Mouse (Mus musculus) embryonic facial prominence, embryonic 14.5 days (tissue): Measurements from ENCODE around the gene Scin. TPM values are rescaled to one million over a fixed set of nuclear protein-coding genes. Genes with fewer than 3 reads are reported as not detected.

ENCODE experiments used
- ATAC-seq: fragments of 200-750 bp; cut with Nextera tagmentation; 2 replicates; pipeline ENCODE4 v1.8.0; 2017; ENCODE audit warnings: low read depth, moderate number of reproducible peaks, moderate TSS enrichment
- DNase-seq: peaks from one replicate; pipeline ENCODE4 v3.0.0-alpha.2; 2015; ENCODE audit warnings: low spot score
- H3K27ac ChIP-seq: fragments of 300-500 bp; sonication (generic); replicated peaks from 2 replicates; pipeline ENCODE4 v1.5.1; 2014; ENCODE audit warnings: low read depth, mild to moderate bottlenecking, low read length, moderate library complexity
- H3K27me3 ChIP-seq: fragments of 300-500 bp; sonication (generic); replicated peaks from 2 replicates; pipeline ENCODE4 v1.6.1; 2014; ENCODE audit warnings: low read length; ENCODE audit not compliant: control insufficient read depth, insufficient read depth
- H3K36me3 ChIP-seq: fragments of 300-500 bp; sonication (generic); 2 replicates; pipeline ENCODE4 v1.6.1; 2014; ENCODE audit warnings: low read length, mixed read lengths; ENCODE audit not compliant: control insufficient read depth, insufficient read depth
- H3K4me1 ChIP-seq: fragments of 300-500 bp; sonication (generic); 2 replicates; pipeline ENCODE4 v1.6.1; 2014; ENCODE audit warnings: antibody characterized with exemption, low read length; ENCODE audit not compliant: control insufficient read depth, insufficient read depth
- H3K4me2 ChIP-seq: fragments of 300-500 bp; sonication (generic); 2 replicates; pipeline ENCODE4 v1.6.1; 2014; ENCODE audit warnings: low read depth, mild to moderate bottlenecking, low read length, moderate library complexity, mixed read lengths
- H3K4me3 ChIP-seq: fragments of 300-500 bp; sonication (generic); 2 replicates; pipeline ENCODE4 v1.5.1; 2014; ENCODE audit warnings: low read depth, mild to moderate bottlenecking, low read length
- H3K9ac ChIP-seq: fragments of 300-500 bp; sonication (generic); 2 replicates; pipeline ENCODE4 v1.6.1; 2014; ENCODE audit warnings: low read depth, mild to moderate bottlenecking, low read length, moderate library complexity, mixed read lengths
- H3K9me3 ChIP-seq: fragments of 300-500 bp; sonication (generic); 2 replicates; pipeline ENCODE4 v1.6.1; 2016; ENCODE audit warnings: low read length; ENCODE audit not compliant: control insufficient read depth
- WGBS: fragments of 180-500 bp; shearing (Covaris S2); extraction: QIAGEN DNeasy Blood & Tissue Kit; methylation state at CpG from one replicate; pipeline ENCODE4 v1.1.7; 2014; 5-methylcytosine and 5-hydroxymethylcytosine counted together
- polyA plus RNA-seq: library from polyadenylated mRNA; unstranded; fragments of >200 nt; fragmentation: Nextera tagmentation; extraction: Ambion mirVana; gene quantifications from 2 replicates; pipeline ENCODE4 v1.2.1, GENCODE M21; 2014

Scin gene
- polyA plus RNA-seq, 1 experiment from 2014 or later = 4.7 TPM

DNA sequence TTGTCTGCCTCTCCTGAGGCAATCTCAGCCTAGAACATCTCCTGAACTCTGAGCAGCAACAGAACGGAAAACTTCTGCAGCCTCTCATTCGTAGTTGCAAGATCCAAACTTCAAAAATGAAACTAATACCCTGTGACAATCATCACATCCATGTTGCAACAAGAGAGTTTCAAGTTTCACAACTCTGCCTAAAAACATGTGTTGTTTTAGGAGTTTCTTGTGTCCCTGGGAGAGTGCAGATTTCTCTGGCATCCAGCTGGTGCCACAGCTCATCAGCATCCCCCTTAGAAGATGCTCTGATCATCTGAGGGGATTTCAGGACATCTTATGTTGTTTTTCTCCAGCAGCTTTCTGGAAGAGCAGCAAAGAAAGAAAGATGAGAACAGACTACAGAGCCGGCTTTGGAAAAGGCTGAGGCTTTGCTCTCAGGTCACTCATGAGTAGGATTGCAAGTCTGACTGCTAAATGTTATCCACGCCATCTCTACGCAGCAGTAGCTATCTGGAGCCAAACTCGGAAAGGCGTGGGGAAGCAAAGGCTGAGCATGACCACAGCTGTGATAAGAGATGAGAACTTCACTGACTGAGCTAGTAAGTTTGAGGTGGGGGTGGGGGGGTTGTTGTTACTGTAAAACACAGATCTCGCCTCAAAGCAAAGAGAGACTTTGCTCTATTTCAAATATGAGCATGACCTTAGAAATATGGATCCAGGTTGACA, 18.5 kb upstream of the Scin start:
- Histone ChIP-seq H3K27me3 (no peaks in the 10 kb centered on the region), H3K4me2 (no peak overlapping the region), H3K9ac (no peak overlapping the region), H3K27ac (no peak overlapping the region; the same call in 1 of the 2 replicates), H3K4me1 (0 out of 2 replicates have a peak, but pooled peaks cover 3% of the 10 kb centered on the region), H3K36me3 (no peaks in the 10 kb centered on the region), H3K9me3 (no peaks in the 10 kb centered on the region), H3K4me3 (no peak overlapping the region)
- 45% methylated on average over 8 of the region's 8 CpGs for WGBS
- no peak; the same call in 1 of the 2 replicates for ATAC-seq
- DNase-seq = peak; percentile 82

DNA sequence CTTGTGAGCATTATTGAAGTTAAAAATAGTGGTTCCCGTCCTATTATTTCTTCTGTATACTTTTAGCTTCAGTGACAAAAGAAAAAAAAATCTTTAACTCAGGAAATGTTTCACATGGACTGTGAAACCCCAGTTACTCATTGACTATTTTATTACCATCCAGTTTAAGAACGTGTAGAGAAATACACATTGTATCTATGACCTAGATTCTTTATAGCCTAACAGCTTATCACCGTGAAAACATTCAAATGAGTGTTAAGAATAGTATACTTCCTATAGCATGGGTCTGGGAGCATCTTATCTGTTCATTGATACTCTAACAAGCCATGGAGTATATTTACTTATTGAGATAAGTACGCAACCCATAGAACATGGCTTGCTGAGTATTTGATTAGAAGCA, 13.3 kb upstream of the Scin start:
- Histone ChIP-seq H3K27ac (no peak overlapping the region), H3K4me1 (no peaks in the 10 kb centered on the region), H3K27me3 (no peaks in the 10 kb centered on the region), H3K4me3 (no peak overlapping the region), H3K9ac (no peak overlapping the region), H3K4me2 (no peak overlapping the region), H3K36me3 (no peaks in the 10 kb centered on the region), H3K9me3 (no peaks in the 10 kb centered on the region)
- WGBS = 83% methylated on average over 4 of the region's 4 CpGs
- ATAC-seq = no peak
- no peak for DNase-seq

GRCm38 (mm10) chr12:40146510-40146909, 12.5 kb upstream of the Scin start:
- no peak for ATAC-seq

GRCm38 (mm10) chr12:40140706-40141105, 6.7 kb upstream of the Scin start:
- H3K27ac ChIP-seq = no peak overlapping the region
- DNase-seq (no peak), ATAC-seq (no peak)
- WGBS = 65% methylated on average over 5 of the region's 5 CpGs
- H3K4me3 ChIP-seq = no peak overlapping the region
- H3K27me3 ChIP-seq = no peaks in the 10 kb centered on the region
- H3K9ac ChIP-seq = no peak overlapping the region
- H3K4me1 ChIP-seq = no peaks in the 10 kb centered on the region
- H3K4me2 ChIP-seq = no peak overlapping the region
- H3K36me3 ChIP-seq = no peaks in the 10 kb centered on the region
- no peaks in the 10 kb centered on the region for H3K9me3 ChIP-seq

More at GRCm38 (mm10) chr12:40146510-40146909, 12.5 kb upstream of the Scin start:
- Histone ChIP-seq H3K27me3 (no peaks in the 10 kb centered on the region), H3K4me1 (no peaks in the 10 kb centered on the region), H3K9me3 (no peaks in the 10 kb centered on the region), H3K4me2 (no peak overlapping the region), H3K4me3 (no peak overlapping the region), H3K9ac (no peak overlapping the region), H3K27ac (no peak overlapping the region), H3K36me3 (no peaks in the 10 kb centered on the region)
- 79% methylated on average over 5 of the region's 5 CpGs for WGBS
- DNase-seq = no peak

- no peak overlapping the region for H3K27ac ChIP-seq
- DNase-seq = no peak
- no peaks in the 10 kb centered on the region for H3K9me3 ChIP-seq
- H3K36me3 ChIP-seq = no peaks in the 10 kb centered on the region
- 89% methylated on average over 8 of the region's 8 CpGs for WGBS
- H3K4me2 ChIP-seq = no peak overlapping the region
- H3K4me3 ChIP-seq = no peak overlapping the region
- H3K27me3 ChIP-seq = 0 out of 2 replicates have a peak, but pooled peaks cover under 1% of the 10 kb centered on the region
- no peaks in the 10 kb centered on the region for H3K4me1 ChIP-seq
- H3K9ac ChIP-seq = no peak overlapping the region
- no peak for ATAC-seq
Observed at GRCm38 (mm10) chr12:40139484-40140245, 5.6 kb upstream of the Scin start.

DNA sequence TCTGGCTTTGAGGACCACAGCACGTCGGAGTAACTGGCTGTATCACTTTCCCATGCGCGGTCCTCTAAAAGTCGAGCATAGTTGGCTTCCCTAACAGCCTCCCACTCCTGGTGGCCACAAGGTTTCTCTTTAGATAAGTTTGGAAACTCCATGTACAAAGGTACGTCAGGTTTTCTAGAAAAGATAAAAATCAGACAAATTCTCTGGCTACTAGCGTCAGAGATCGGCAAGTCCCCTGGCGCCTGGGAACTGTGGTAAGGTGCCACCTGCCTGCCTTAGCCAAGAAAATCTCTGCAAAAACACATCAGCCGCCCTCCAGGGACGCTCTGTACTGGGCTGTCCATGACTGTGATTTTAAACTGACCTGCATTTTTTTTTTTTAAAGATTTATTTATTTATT, 501 bp upstream of the Scin start:
- H3K27me3 ChIP-seq = peaks cover 29% of the 10 kb centered on the region
- no peaks in the 10 kb centered on the region for H3K36me3 ChIP-seq
- H3K9ac ChIP-seq = no peak overlapping the region
- no peak overlapping the region for H3K27ac ChIP-seq
- DNase-seq (no peak), ATAC-seq (no peak)
- peak overlapping the region; percentile 46 for H3K4me3 ChIP-seq
- WGBS = 48% methylated on average over 11 of the region's 11 CpGs
- H3K9me3 ChIP-seq = no peaks in the 10 kb centered on the region
- peak overlapping the region; percentile 86 for H3K4me2 ChIP-seq
- H3K4me1 ChIP-seq = peaks cover 3% of the 10 kb centered on the region; the same call in 1 of the 2 replicates

DNA sequence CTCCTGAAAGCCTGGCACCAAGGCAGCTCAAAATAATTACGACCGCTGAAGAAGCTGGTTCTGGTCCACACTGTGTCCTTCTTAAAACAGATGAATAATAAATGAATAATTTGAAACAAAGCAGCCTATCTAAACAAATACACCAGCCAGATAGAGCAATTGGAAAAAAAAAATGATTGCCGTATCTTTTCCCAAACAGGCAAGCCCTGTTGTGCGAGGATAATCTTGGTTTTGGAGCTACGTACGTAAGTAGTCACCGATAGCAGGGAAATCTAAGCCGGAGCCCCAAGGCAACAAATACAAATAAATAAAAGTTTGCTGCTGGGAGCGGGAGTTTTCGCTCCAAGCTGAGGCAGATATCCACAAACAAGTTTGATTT, 845 bp downstream of the Scin start:
- WGBS = 14% methylated on average over 10 of the region's 10 CpGs
- Histone ChIP-seq H3K4me1 (peaks cover 3% of the 10 kb centered on the region; the same call in 1 of the 2 replicates), H3K9me3 (no peaks in the 10 kb centered on the region), H3K9ac (no peak overlapping the region), H3K4me3 (peak overlapping the region; percentile 46), H3K27me3 (peaks cover 29% of the 10 kb centered on the region), H3K27ac (no peak overlapping the region), H3K4me2 (peak overlapping the region; percentile 86), H3K36me3 (no peaks in the 10 kb centered on the region)
- no peak for DNase-seq
- ATAC-seq = no peak

GRCm38 (mm10) chr12:40118872-40119271, 15.2 kb downstream of the Scin start:
- Histone ChIP-seq H3K9me3 (no peaks in the 10 kb centered on the region), H3K27me3 (no peaks in the 10 kb centered on the region), H3K9ac (no peak overlapping the region), H3K4me1 (no peaks in the 10 kb centered on the region), H3K4me3 (no peak overlapping the region), H3K4me2 (no peak overlapping the region), H3K36me3 (no peaks in the 10 kb centered on the region), H3K27ac (no peak overlapping the region)
- WGBS = 72% methylated on average over 2 of the region's 2 CpGs
- ATAC-seq (no peak), DNase-seq (no peak)
